ENCODE assay signal across 17 mouse cellular contexts in the genomic region with DNA sequence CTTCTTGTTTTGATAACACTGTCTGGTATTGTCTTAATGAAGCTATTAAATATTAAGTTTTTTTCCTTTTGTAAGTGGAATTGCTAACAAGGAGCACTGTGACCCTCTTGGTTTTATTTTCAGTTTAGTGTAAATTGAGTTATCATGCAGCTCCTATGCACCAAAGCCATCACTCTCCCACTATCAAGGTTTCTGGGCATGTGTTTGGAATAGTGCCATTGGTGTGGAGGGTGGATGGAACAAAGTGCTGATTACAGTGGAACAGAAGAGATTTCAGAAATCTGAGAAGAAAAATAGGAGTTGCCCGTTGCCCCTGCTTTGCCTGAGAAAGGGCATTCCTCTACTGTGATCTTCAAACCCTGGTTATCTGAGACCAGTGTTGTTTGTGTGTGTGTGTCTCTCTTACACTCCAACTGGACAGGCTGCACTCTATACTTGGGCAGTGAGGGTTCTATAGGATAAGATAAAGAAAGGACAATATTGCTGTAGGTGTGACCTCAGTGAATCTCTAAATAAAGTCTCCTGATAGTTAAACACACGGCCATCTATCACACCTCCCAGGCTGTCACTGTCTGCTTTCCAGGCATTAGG.
DNase-seq lines count a peak whose midpoint lies in the region; ATAC-seq and TF ChIP-seq lines count a peak whose summit lies in the region.
"Had no signal": no experiment of that assay in that cellular context is flagged by ENCODE, and none has a peak within 500 bp of the region (broad histone marks: within the 10 kb centered on the region; RNA-seq: fewer than 3 reads in every experiment).

No protein-coding gene starts in this region.

- TF ChIP-seq CTCF in stomach, postnatal 0 days (IDR thresholded peaks at IDR 0.05; ENCODE audit: low read depth) = no peak

- H3K9me3 ChIP-seq in heart, embryonic 12.5 days (replicated peaks) = no peaks in the 10 kb centered on the region
- no peaks in the 10 kb centered on the region for H3K9me3 ChIP-seq in heart, embryonic 10.5 days
- H3K9me3 ChIP-seq in kidney, embryonic 15.5 days (replicated peaks) = no peaks in the 10 kb centered on the region
- no peaks in the 10 kb centered on the region for H3K9me3 ChIP-seq in stomach, postnatal 0 days (ENCODE audit: control insufficient read depth, low read length)
- H3K9me3 ChIP-seq: embryonic facial prominence, embryonic 12.5 days; forebrain, embryonic 15.5 days; hindbrain, embryonic 10.5 days had no signal

- H3K36me3 ChIP-seq in heart, embryonic 12.5 days = no peaks in the 10 kb centered on the region
- H3K36me3 ChIP-seq in heart, embryonic 10.5 days = no peaks in the 10 kb centered on the region
- no peaks in the 10 kb centered on the region for H3K36me3 ChIP-seq in kidney, embryonic 15.5 days
- no peaks in the 10 kb centered on the region for H3K36me3 ChIP-seq in stomach, postnatal 0 days (ENCODE audit: control insufficient read depth, insufficient read depth, low read length)
- H3K36me3 ChIP-seq: embryonic facial prominence, embryonic 12.5 days; forebrain, embryonic 15.5 days; hindbrain, embryonic 10.5 days had no signal

- peaks cover 7% of the 10 kb centered on the region for H3K4me1 ChIP-seq in heart, embryonic 12.5 days (replicated peaks)
- peaks cover 10% of the 10 kb centered on the region; the same call in 1 of the 2 replicates for H3K4me1 ChIP-seq in heart, embryonic 10.5 days
- no peaks in the 10 kb centered on the region for H3K4me1 ChIP-seq in kidney, embryonic 15.5 days
- H3K4me1 ChIP-seq in stomach, postnatal 0 days (replicated peaks; ENCODE audit: control insufficient read depth, insufficient read depth) = no peaks in the 10 kb centered on the region
- H3K4me1 ChIP-seq: embryonic facial prominence, embryonic 12.5 days had no signal

- H3K27ac ChIP-seq in heart, embryonic 12.5 days (ENCODE audit: poor library complexity, severe bottlenecking) = no peak overlapping the region
- H3K27ac ChIP-seq in heart, embryonic 10.5 days = no peak overlapping the region
- no peak overlapping the region for H3K27ac ChIP-seq in kidney, embryonic 15.5 days
- no peak overlapping the region for H3K27ac ChIP-seq in stomach, postnatal 0 days (replicated peaks)
- H3K27ac ChIP-seq: embryonic facial prominence, embryonic 12.5 days; forebrain, embryonic 15.5 days; heart, adult 2 months; hindbrain, embryonic 10.5 days; hindbrain, embryonic 14.5 days had no signal

- no peak overlapping the region for H3K9ac ChIP-seq in heart, embryonic 12.5 days
- no peak overlapping the region for H3K9ac ChIP-seq in kidney, embryonic 15.5 days
- H3K9ac ChIP-seq in stomach, postnatal 0 days (ENCODE audit: low read length) = no peak overlapping the region
- H3K9ac ChIP-seq: embryonic facial prominence, embryonic 12.5 days; forebrain, embryonic 15.5 days; hindbrain, embryonic 14.5 days had no signal

- H3K4me2 ChIP-seq in heart, embryonic 12.5 days = no peak overlapping the region
- no peak overlapping the region for H3K4me2 ChIP-seq in kidney, embryonic 15.5 days
- no peak overlapping the region for H3K4me2 ChIP-seq in stomach, postnatal 0 days (replicated peaks; ENCODE audit: low read depth)
- H3K4me2 ChIP-seq: embryonic facial prominence, embryonic 12.5 days; forebrain, embryonic 15.5 days; hindbrain, embryonic 14.5 days had no signal

- 17% methylated on average over 2 of the region's 2 CpGs for WGBS in heart, embryonic 12.5 days
- WGBS in heart, embryonic 10.5 days = 15% methylated on average over 2 of the region's 2 CpGs
- 34% methylated on average over 2 of the region's 2 CpGs for WGBS in kidney, embryonic 15.5 days
- WGBS in stomach, postnatal 0 days = 24% methylated on average over 2 of the region's 2 CpGs

- ATAC-seq in heart, embryonic 12.5 days (ENCODE audit: insufficient number of reproducible peaks, low FRiP score) = peak; percentile 57; the same call in 1 of the 2 replicates
- ATAC-seq in kidney, embryonic 15.5 days (replicated peaks; ENCODE audit: low FRiP score) = peak; percentile 22; the same call in 1 of the 2 replicates
- no peak for ATAC-seq in stomach, postnatal 0 days (ENCODE audit: low FRiP score, low TSS enrichment)
- no peak for ATAC-seq in inflammation-experienced regulatory T-cells, adult 6 months
- ATAC-seq: forebrain, embryonic 15.5 days had no signal

- no peak for TF ChIP-seq EP300 in stomach, postnatal 0 days (optimal IDR thresholded peaks at IDR 0.05)

- 0 out of 2 replicates have a peak, but pooled peaks cover 4% of the 10 kb centered on the region for H3K27me3 ChIP-seq in heart, embryonic 12.5 days (replicated peaks)
- 0 out of 2 replicates have a peak, but pooled peaks cover 5% of the 10 kb centered on the region for H3K27me3 ChIP-seq in heart, embryonic 10.5 days (ENCODE audit: insufficient read depth, poor library complexity, severe bottlenecking)
- no peaks in the 10 kb centered on the region for H3K27me3 ChIP-seq in kidney, embryonic 15.5 days
- H3K27me3 ChIP-seq in stomach, postnatal 0 days (ENCODE audit: control insufficient read depth, insufficient read depth, low read length) = no peaks in the 10 kb centered on the region
- H3K27me3 ChIP-seq: embryonic facial prominence, embryonic 12.5 days had no signal

- H3K4me3 ChIP-seq in heart, embryonic 12.5 days = no peak overlapping the region
- H3K4me3 ChIP-seq in heart, embryonic 10.5 days = no peak overlapping the region
- no peak overlapping the region for H3K4me3 ChIP-seq in kidney, embryonic 15.5 days (replicated peaks)
- H3K4me3 ChIP-seq in stomach, postnatal 0 days (ENCODE audit: low read depth, low read length) = no peak overlapping the region
- H3K4me3 ChIP-seq: embryonic facial prominence, embryonic 12.5 days; forebrain, embryonic 15.5 days; heart, adult 2 months; hindbrain, embryonic 10.5 days had no signal

- no peak for DNase-seq in heart, embryonic 10.5 days (ENCODE audit: low spot score)
- DNase-seq in kidney, adult 8-10 months = no peak
- peak; percentile 18 for DNase-seq in adipocyte (ENCODE audit: low spot score)
- DNase-seq in stomach, postnatal 0 days (ENCODE audit: low spot score) = peak; percentile 37
- DNase-seq: adrenal gland, postnatal 14 days; cerebellum, adult 11-12 months; cerebellum, adult 9-10 months; cerebellum, postnatal 25 days; gastrocnemius, postnatal 10 days; heart, adult 2 months had no signal

Comparison
In these comparisons a context has a peak if more than half of its experiments do, and no peak if none do; other contexts are left out.
1. ATAC-seq: peak in heart, embryonic 12.5 days (single experiment) and kidney, embryonic 15.5 days (single experiment); none in stomach, postnatal 0 days (single experiment) and inflammation-experienced regulatory T-cells, adult 6 months (single experiment).
2. DNase-seq: peak in adipocyte (single experiment) and stomach, postnatal 0 days (single experiment); none in heart, embryonic 10.5 days (single experiment) and kidney, adult 8-10 months (0 of 2).